Mouse (Mus musculus): Measurements from ENCODE around the gene Kcnd3.

Gene Kcnd3

GRCm38 (mm10) chr3:105585734-105586159 is 133.6 kb downstream of the Kcnd3 start:
- 0 out of 2 replicates have a peak, but pooled peaks have one; percentile 43 for ATAC-seq (ENCODE audit: low TSS enrichment)

GRCm38 (mm10) chr3:105590056-105590672 is 138.0 kb downstream of the Kcnd3 start:
- peak; percentile 17; the same call in 1 of the 2 replicates for ATAC-seq (ENCODE audit: low TSS enrichment)

GRCm38 (mm10) chr3:105591766-105592165 is 139.6 kb downstream of the Kcnd3 start:
- ATAC-seq (ENCODE audit: low TSS enrichment) = peak; percentile 78

- peak; percentile 82 for ATAC-seq (ENCODE audit: low TSS enrichment)
Measured at GRCm38 (mm10) chr3:105592246-105592645, 140.1 kb downstream of the Kcnd3 start.

GRCm38 (mm10) chr3:105600483-105600882 is 148.4 kb downstream of the Kcnd3 start:
- ATAC-seq (ENCODE audit: low TSS enrichment) = no peak

GRCm38 (mm10) chr3:105602966-105603365 is 150.8 kb downstream of the Kcnd3 start:
- peak; percentile 94 for ATAC-seq (ENCODE audit: low TSS enrichment)

GRCm38 (mm10) chr3:105605726-105606125 is 153.6 kb downstream of the Kcnd3 start:
- ATAC-seq (ENCODE audit: low TSS enrichment) = no peak

- peak; percentile 27; the same call in 1 of the 2 replicates for ATAC-seq (ENCODE audit: low TSS enrichment)
Measured at GRCm38 (mm10) chr3:105608857-105609256, 156.7 kb downstream of the Kcnd3 start.

GRCm38 (mm10) chr3:105611531-105612422 is 159.6 kb downstream of the Kcnd3 start:
- peak; percentile 55; the same call in 1 of the 2 replicates for ATAC-seq (ENCODE audit: low TSS enrichment)

GRCm38 (mm10) chr3:105612423-105612814 is 160.3 kb downstream of the Kcnd3 start:
- ATAC-seq (ENCODE audit: low TSS enrichment) = no peak

- no peak for ATAC-seq (ENCODE audit: low TSS enrichment)
Measured at GRCm38 (mm10) chr3:105616861-105617743, 165.0 kb downstream of the Kcnd3 start.

- ATAC-seq (ENCODE audit: low TSS enrichment) = peak; percentile 69
Measured at GRCm38 (mm10) chr3:105621154-105621553, 169.0 kb downstream of the Kcnd3 start.

- no peak for ATAC-seq (ENCODE audit: low TSS enrichment)
Measured at GRCm38 (mm10) chr3:105623137-105623536, 171.0 kb downstream of the Kcnd3 start.

- no peak for ATAC-seq (ENCODE audit: low TSS enrichment)
Measured at GRCm38 (mm10) chr3:105625961-105626360, 173.8 kb downstream of the Kcnd3 start.

GRCm38 (mm10) chr3:105627258-105627657 is 175.1 kb downstream of the Kcnd3 start:
- ATAC-seq (ENCODE audit: low TSS enrichment) = no peak

- no peak for ATAC-seq (ENCODE audit: low TSS enrichment)
Measured at GRCm38 (mm10) chr3:105632296-105632695, 180.2 kb downstream of the Kcnd3 start.

- no peak for ATAC-seq (ENCODE audit: low TSS enrichment)
Measured at GRCm38 (mm10) chr3:105633021-105633420, 180.9 kb downstream of the Kcnd3 start.

- ATAC-seq (ENCODE audit: low TSS enrichment) = peak; percentile 76
Measured at GRCm38 (mm10) chr3:105642186-105642585, 190.1 kb downstream of the Kcnd3 start.

- ATAC-seq (ENCODE audit: low TSS enrichment) = no peak
Measured at GRCm38 (mm10) chr3:105643566-105643965, 191.4 kb downstream of the Kcnd3 start.

- ATAC-seq (ENCODE audit: low TSS enrichment) = no peak
Measured at GRCm38 (mm10) chr3:105648889-105649567, 196.9 kb downstream of the Kcnd3 start.
